Comparison of ENCODE assay signal across 24 mouse cellular contexts in the genomic region with DNA sequence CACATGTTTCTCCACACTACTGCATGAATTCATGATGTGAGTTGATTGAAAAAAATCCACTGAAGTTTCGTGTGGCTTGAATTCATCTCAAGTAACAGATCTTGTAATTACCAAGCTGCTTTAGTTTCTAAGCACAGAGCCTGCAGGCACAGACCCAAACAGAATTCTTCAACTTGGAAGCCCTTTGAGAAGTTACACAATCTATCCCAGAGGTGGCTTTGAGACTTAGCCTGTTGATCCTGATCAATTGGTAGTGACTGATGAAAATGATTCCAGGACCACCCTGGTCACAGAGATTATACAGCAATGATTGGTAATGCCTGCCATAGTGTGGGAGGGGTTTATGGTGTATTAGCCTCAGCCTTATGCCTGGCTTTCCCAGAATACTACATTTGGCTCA.
A peak's percentile ranks its signal among the peaks of the same experiment; 100 is the strongest.
DNase-seq lines count a peak whose midpoint lies in the region; ATAC-seq lines count a peak whose summit lies in the region.
"Had no signal": no experiment of that assay in that cellular context is flagged by ENCODE, and none has a peak within 500 bp of the region (broad histone marks: within the 10 kb centered on the region; RNA-seq: fewer than 3 reads in every experiment).

No protein-coding gene starts in this region.

- 43% methylated on average over 1 of the region's 1 CpGs for whole genome bisulfite sequencing in lung, embryonic 16.5 days

- ATAC-seq in lung, embryonic 16.5 days (ENCODE audit: low read depth) = peak; percentile 51; the same call in 1 of the 2 replicates
- ATAC-seq: activated CD4-positive, CD25-positive, alpha-beta regulatory T cell, adult 4 months; forebrain, embryonic 13.5 days; inflammation-experienced regulatory T-cells, adult 6 months; midbrain, embryonic 13.5 days had no signal

- intact Hi-C loops in gastrocnemius, postnatal 14 days (cut with DNase I; ENCODE audit: low total_unique reads) = no loop called here

- H3K9ac ChIP-seq in lung, embryonic 16.5 days (ENCODE audit: low read length) = no peak overlapping the region
- H3K9ac ChIP-seq: forebrain, embryonic 13.5 days; hindbrain, embryonic 14.5 days; midbrain, embryonic 13.5 days had no signal

- peak; percentile 3 for DNase-seq in adrenal gland, postnatal 10 days
- DNase-seq in adrenal gland, adult 18-20 months (ENCODE audit: low spot score in 2 of 2) = no peak
- peak; percentile 36 for DNase-seq in gastrocnemius, postnatal 14 days
- no peak for DNase-seq in gastrocnemius, postnatal 10 days
- DNase-seq in lung, postnatal 14 days = no peak
- peak; percentile 16 for DNase-seq in gastrocnemius, postnatal 25 days
- DNase-seq in layer of hippocampus, adult 9-11 months = no peak
- DNase-seq: adrenal gland, postnatal 25 days; cerebellum, adult 11 months; cerebellum, adult 9-11 months; heart, postnatal 4 days; kidney, adult 18-20 months; liver; spleen, adult 18-20 months; thymus, postnatal 14 days had no signal

- H3K27ac ChIP-seq in lung, embryonic 16.5 days (ENCODE audit: low read length) = no peak overlapping the region
- H3K27ac ChIP-seq: forebrain, embryonic 13.5 days; hindbrain, embryonic 14.5 days; kidney, postnatal 0 days; limb, embryonic 10.5 days; midbrain, embryonic 13.5 days had no signal

- H3K27me3 ChIP-seq in lung, embryonic 16.5 days (ENCODE audit: control insufficient read depth, insufficient read depth, low read depth, low read length) = no peaks in the 10 kb centered on the region
- H3K27me3 ChIP-seq: forebrain, embryonic 13.5 days; megakaryocyte, embryonic 14.5 days; midbrain, embryonic 13.5 days had no signal

- no peak overlapping the region for H3K4me3 ChIP-seq in lung, embryonic 16.5 days (ENCODE audit: low read length)
- H3K4me3 ChIP-seq: forebrain, embryonic 13.5 days; limb, embryonic 10.5 days; megakaryocyte, embryonic 14.5 days; midbrain, embryonic 13.5 days had no signal

- no peak overlapping the region for H3K4me2 ChIP-seq in lung, embryonic 16.5 days (ENCODE audit: low read depth, low read length)
- H3K4me2 ChIP-seq: forebrain, embryonic 13.5 days; hindbrain, embryonic 14.5 days; midbrain, embryonic 13.5 days had no signal

- H3K9me3 ChIP-seq in lung, embryonic 16.5 days (ENCODE audit: control insufficient read depth, low read length) = no peaks in the 10 kb centered on the region
- H3K9me3 ChIP-seq: forebrain, embryonic 13.5 days; limb, embryonic 10.5 days; midbrain, embryonic 13.5 days had no signal

- no peaks in the 10 kb centered on the region for H3K36me3 ChIP-seq in lung, embryonic 16.5 days (ENCODE audit: control insufficient read depth, insufficient read depth, low read length)
- H3K36me3 ChIP-seq: limb, embryonic 10.5 days; midbrain, embryonic 13.5 days had no signal

- peaks cover 8% of the 10 kb centered on the region for H3K4me1 ChIP-seq in lung, embryonic 16.5 days (replicated peaks; ENCODE audit: control insufficient read depth, insufficient read depth, low read length)
- H3K4me1 ChIP-seq: limb, embryonic 10.5 days; megakaryocyte, embryonic 14.5 days; midbrain, embryonic 13.5 days had no signal

Comparison
In these comparisons a context has a peak if more than half of its experiments do, and no peak if none do; other contexts are left out.
1. DNase-seq: peak in adrenal gland, postnatal 10 days (single experiment), gastrocnemius, postnatal 14 days (single experiment) and gastrocnemius, postnatal 25 days (single experiment); none in adrenal gland, adult 18-20 months (0 of 2), gastrocnemius, postnatal 10 days (single experiment), lung, postnatal 14 days (single experiment) and layer of hippocampus, adult 9-11 months (single experiment).